In the genomic region with DNA sequence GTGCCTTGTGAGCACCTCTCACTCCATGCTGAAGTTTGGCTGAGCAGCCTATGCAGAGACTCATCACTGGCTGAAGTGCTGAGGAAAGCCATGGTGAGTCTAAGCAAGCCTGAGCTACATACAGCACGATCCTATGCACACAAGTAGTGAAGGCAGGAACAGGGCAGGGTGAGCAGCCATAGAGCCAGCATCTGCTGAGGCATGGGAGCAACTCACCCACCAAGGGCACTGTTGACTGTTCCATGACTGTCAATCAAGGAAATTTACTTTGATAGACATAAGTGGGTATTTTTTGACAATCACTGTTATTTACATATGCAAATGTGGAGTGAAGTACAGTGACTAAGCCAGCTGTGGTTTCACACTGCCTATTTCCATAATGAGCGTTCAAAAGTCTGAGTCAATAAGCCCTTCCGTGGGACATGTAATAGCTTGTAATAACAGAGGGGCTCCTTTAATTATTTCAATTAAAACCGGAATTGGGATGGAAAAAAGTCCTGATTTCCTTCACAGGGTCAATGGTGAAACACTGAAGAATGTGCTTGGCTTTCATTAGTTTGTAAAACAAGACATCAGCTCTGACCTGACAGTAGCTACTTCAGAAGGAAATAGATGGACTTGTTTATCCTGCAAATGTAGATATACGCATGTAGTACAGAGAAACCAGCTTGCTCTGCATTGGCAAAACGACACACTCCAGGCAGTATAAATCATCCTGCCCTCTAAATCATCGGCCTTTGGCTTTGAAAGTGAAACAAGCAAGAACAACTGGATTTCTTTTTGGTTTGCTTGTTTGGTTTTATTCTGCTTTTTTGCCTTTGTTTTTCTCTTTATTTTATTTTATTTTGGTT, we compare ENCODE assay signal across 14 mouse cellular contexts.
A peak's percentile ranks its signal among the peaks of the same experiment; 100 is the strongest.
DNase-seq lines count a peak whose midpoint lies in the region; ATAC-seq lines count a peak whose summit lies in the region.
"Had no signal": no experiment of that assay in that cellular context is flagged by ENCODE, and none has a peak within 500 bp of the region (broad histone marks: within the 10 kb centered on the region; RNA-seq: fewer than 3 reads in every experiment).

No protein-coding gene starts in this region.

- H3K36me3 ChIP-seq in kidney, embryonic 16.5 days (ENCODE audit: insufficient read depth, low read length), result no peaks in the 10 kb centered on the region
- H3K36me3 ChIP-seq in neural tube, embryonic 13.5 days, result no peaks in the 10 kb centered on the region
- H3K36me3 ChIP-seq in neural tube, embryonic 15.5 days, result no peaks in the 10 kb centered on the region
- H3K36me3 ChIP-seq in forebrain, embryonic 12.5 days (replicated peaks), result no peaks in the 10 kb centered on the region
- H3K36me3 ChIP-seq: embryonic facial prominence, embryonic 15.5 days; liver, embryonic 15.5 days had no signal

- no peak overlapping the region for H3K4me3 ChIP-seq in kidney, embryonic 16.5 days (ENCODE audit: low read length)
- no peak overlapping the region for H3K4me3 ChIP-seq in neural tube, embryonic 13.5 days
- no peak overlapping the region for H3K4me3 ChIP-seq in neural tube, embryonic 15.5 days (replicated peaks)
- no peak overlapping the region for H3K4me3 ChIP-seq in forebrain, embryonic 12.5 days (replicated peaks)
- H3K4me3 ChIP-seq: embryonic facial prominence, embryonic 15.5 days; liver, embryonic 15.5 days had no signal

- no peaks in the 10 kb centered on the region; the same call in 1 of the 2 replicates for H3K4me1 ChIP-seq in kidney, embryonic 16.5 days (ENCODE audit: insufficient read depth, low read length)
- H3K4me1 ChIP-seq in neural tube, embryonic 13.5 days (replicated peaks), result 0 out of 2 replicates have a peak, but pooled peaks cover 6% of the 10 kb centered on the region
- peaks cover 11% of the 10 kb centered on the region for H3K4me1 ChIP-seq in neural tube, embryonic 15.5 days
- no peaks in the 10 kb centered on the region for H3K4me1 ChIP-seq in forebrain, embryonic 12.5 days
- H3K4me1 ChIP-seq: embryonic facial prominence, embryonic 15.5 days; liver, embryonic 15.5 days had no signal

- no peaks in the 10 kb centered on the region for H3K9me3 ChIP-seq in kidney, embryonic 16.5 days (ENCODE audit: low read length)
- H3K9me3 ChIP-seq in neural tube, embryonic 13.5 days, result no peaks in the 10 kb centered on the region
- H3K9me3 ChIP-seq in neural tube, embryonic 15.5 days (replicated peaks), result no peaks in the 10 kb centered on the region
- no peaks in the 10 kb centered on the region for H3K9me3 ChIP-seq in forebrain, embryonic 12.5 days
- H3K9me3 ChIP-seq: embryonic facial prominence, embryonic 15.5 days; liver, embryonic 15.5 days had no signal

- no peak for DNase-seq in kidney, adult 18-20 months
- DNase-seq in spleen, postnatal 14 days (ENCODE audit: low spot score in 2 of 2), result no peak
- DNase-seq in left cerebral cortex, adult 9 months (ENCODE audit: low spot score in 2 of 2), result no peak
- DNase-seq: right cerebral cortex, postnatal 25 days; thymus, adult 18-20 months had no signal

- no peak overlapping the region for H3K4me2 ChIP-seq in kidney, embryonic 16.5 days (replicated peaks; ENCODE audit: low read depth, low read length)
- no peak overlapping the region for H3K4me2 ChIP-seq in neural tube, embryonic 13.5 days
- H3K4me2 ChIP-seq in neural tube, embryonic 15.5 days, result no peak overlapping the region
- no peak overlapping the region for H3K4me2 ChIP-seq in forebrain, embryonic 12.5 days
- H3K4me2 ChIP-seq: embryonic facial prominence, embryonic 15.5 days; liver, embryonic 15.5 days had no signal

- no peak overlapping the region for H3K27ac ChIP-seq in kidney, embryonic 16.5 days (ENCODE audit: low read length)
- no peak overlapping the region for H3K27ac ChIP-seq in neural tube, embryonic 13.5 days (replicated peaks)
- no peak overlapping the region for H3K27ac ChIP-seq in neural tube, embryonic 15.5 days (replicated peaks)
- H3K27ac ChIP-seq in forebrain, embryonic 12.5 days, result no peak overlapping the region
- H3K27ac ChIP-seq: embryonic facial prominence, embryonic 15.5 days; hindbrain, postnatal 0 days; liver, embryonic 15.5 days; macrophage had no signal

- peak; percentile 27; the same call in 1 of the 2 replicates for ATAC-seq in kidney, embryonic 16.5 days (ENCODE audit: low FRiP score, low TSS enrichment)
- ATAC-seq in neural tube, embryonic 13.5 days (ENCODE audit: low read depth), result peak; percentile 53
- ATAC-seq in neural tube, embryonic 15.5 days (ENCODE audit: low FRiP score), result no peak
- peak; percentile 79 for ATAC-seq in forebrain, embryonic 12.5 days (ENCODE audit: low FRiP score)
- ATAC-seq: CD4-positive, CD25-positive, alpha-beta regulatory T cell, adult 4 months; hindbrain, postnatal 0 days had no signal

- no peaks in the 10 kb centered on the region for H3K27me3 ChIP-seq in kidney, embryonic 16.5 days (ENCODE audit: insufficient read depth, low read length)
- H3K27me3 ChIP-seq in neural tube, embryonic 13.5 days, result no peaks in the 10 kb centered on the region
- no peaks in the 10 kb centered on the region for H3K27me3 ChIP-seq in neural tube, embryonic 15.5 days (replicated peaks)
- H3K27me3 ChIP-seq in forebrain, embryonic 12.5 days, result 0 out of 2 replicates have a peak, but pooled peaks cover 3% of the 10 kb centered on the region
- H3K27me3 ChIP-seq: liver, embryonic 15.5 days had no signal

- WGBS in kidney, embryonic 16.5 days, result 52% methylated on average over 7 of the region's 7 CpGs
- WGBS in neural tube, embryonic 13.5 days, result 62% methylated on average over 7 of the region's 7 CpGs
- 48% methylated on average over 7 of the region's 7 CpGs for WGBS in neural tube, embryonic 15.5 days
- WGBS in forebrain, embryonic 12.5 days, result 67% methylated on average over 7 of the region's 7 CpGs

- H3K9ac ChIP-seq in kidney, embryonic 16.5 days (replicated peaks; ENCODE audit: low read length), result no peak overlapping the region
- no peak overlapping the region for H3K9ac ChIP-seq in neural tube, embryonic 13.5 days
- H3K9ac ChIP-seq in neural tube, embryonic 15.5 days (replicated peaks), result no peak overlapping the region
- no peak overlapping the region for H3K9ac ChIP-seq in forebrain, embryonic 12.5 days
- H3K9ac ChIP-seq: embryonic facial prominence, embryonic 15.5 days; liver, embryonic 15.5 days had no signal
